In genomic region chr8:123317781-123318466, GRCm38 (mm10) we compare ENCODE assay signal across 8 mouse cellular contexts. TPM values are rescaled to one million over a fixed set of nuclear protein-coding genes. Genes with fewer than 3 reads are reported as not detected.
A peak's percentile ranks its signal among the peaks of the same experiment; 100 is the strongest.
DNase-seq lines count a peak whose midpoint lies in the region; ATAC-seq lines count a peak whose summit lies in the region.

No protein-coding gene starts in this region.

- WGBS in kidney, embryonic 14.5 days: 4% methylated on average over 21 of the region's 21 CpGs
- 9% methylated on average over 21 of the region's 21 CpGs for WGBS in hindbrain, embryonic 13.5 days
- 6% methylated on average over 21 of the region's 21 CpGs for WGBS in midbrain, embryonic 12.5 days

- no peak for DNase-seq in kidney, postnatal 10 days
- DNase-seq in adrenal gland, postnatal 14 days: no peak
- no peak for DNase-seq in adrenal gland, postnatal 36 days
- no peak for DNase-seq in c-Kit-positive CD71-positive TER-119-positive erythroid progenitor cells, embryonic 14.5 days (ENCODE audit: low spot score)

- 0 out of 2 replicates have a peak, but pooled peaks cover 2% of the 10 kb centered on the region for H3K4me1 ChIP-seq in kidney, embryonic 14.5 days (ENCODE audit: control insufficient read depth, insufficient read depth, low read length)
- peaks cover 13% of the 10 kb centered on the region for H3K4me1 ChIP-seq in hindbrain, embryonic 13.5 days (replicated peaks)
- peaks cover 16% of the 10 kb centered on the region for H3K4me1 ChIP-seq in midbrain, embryonic 12.5 days

- H3K27me3 ChIP-seq in kidney, embryonic 14.5 days (ENCODE audit: control insufficient read depth, insufficient read depth, low read length): no peaks in the 10 kb centered on the region
- H3K27me3 ChIP-seq in hindbrain, embryonic 13.5 days: no peaks in the 10 kb centered on the region
- H3K27me3 ChIP-seq in midbrain, embryonic 12.5 days: no peaks in the 10 kb centered on the region

- H3K9me3 ChIP-seq in kidney, embryonic 14.5 days (ENCODE audit: control insufficient read depth, low read length): no peaks in the 10 kb centered on the region
- no peaks in the 10 kb centered on the region for H3K9me3 ChIP-seq in hindbrain, embryonic 13.5 days
- no peaks in the 10 kb centered on the region for H3K9me3 ChIP-seq in midbrain, embryonic 12.5 days

- no peaks in the 10 kb centered on the region; the same call in 1 of the 2 replicates for H3K36me3 ChIP-seq in kidney, embryonic 14.5 days (ENCODE audit: control insufficient read depth, insufficient read depth, low read length)
- H3K36me3 ChIP-seq in hindbrain, embryonic 13.5 days: no peaks in the 10 kb centered on the region
- no peaks in the 10 kb centered on the region for H3K36me3 ChIP-seq in midbrain, embryonic 12.5 days

- peak overlapping the region; percentile 75 for H3K9ac ChIP-seq in kidney, embryonic 14.5 days (ENCODE audit: low read depth, low read length)
- H3K9ac ChIP-seq in hindbrain, embryonic 13.5 days: peak overlapping the region; percentile 69
- peak overlapping the region; percentile 63 for H3K9ac ChIP-seq in midbrain, embryonic 12.5 days (replicated peaks)

- H3K4me2 ChIP-seq in kidney, embryonic 14.5 days (replicated peaks; ENCODE audit: low read depth, low read length): peak overlapping the region; percentile 79
- peak overlapping the region; percentile 83 for H3K4me2 ChIP-seq in hindbrain, embryonic 13.5 days
- H3K4me2 ChIP-seq in midbrain, embryonic 12.5 days (replicated peaks): peak overlapping the region; percentile 76

- peak; percentile 87 for ATAC-seq in kidney, embryonic 14.5 days (ENCODE audit: low FRiP score, low TSS enrichment)
- ATAC-seq in common myeloid progenitor, adult 5-6 weeks (replicated peaks; ENCODE audit: low read depth, poor library complexity, severe bottlenecking): peak; percentile 41
- peak; percentile 81 for ATAC-seq in hindbrain, embryonic 13.5 days (ENCODE audit: low FRiP score)
- peak; percentile 82; the same call in 1 of the 2 replicates for ATAC-seq in midbrain, embryonic 12.5 days (ENCODE audit: low FRiP score, low read depth)

- peak overlapping the region; percentile 66 for H3K4me3 ChIP-seq in kidney, embryonic 14.5 days (ENCODE audit: low read length)
- peak overlapping the region; percentile 53 for H3K4me3 ChIP-seq in hindbrain, embryonic 13.5 days
- peak overlapping the region; percentile 51 for H3K4me3 ChIP-seq in midbrain, embryonic 12.5 days

- peak overlapping the region; percentile 78 for H3K27ac ChIP-seq in kidney, embryonic 14.5 days (ENCODE audit: low read depth, low read length)
- H3K27ac ChIP-seq in hindbrain, embryonic 13.5 days: no peak overlapping the region
- 0 out of 2 replicates have a peak overlapping the region, but pooled peaks have one; percentile 22 for H3K27ac ChIP-seq in midbrain, embryonic 12.5 days (replicated peaks)

RNA-seq across cellular contexts. Expression of gene Fanca, which starts 0.5 kb away (rescaled TPM):
- 48.7 and 49.9 TPM in 2 replicates for polyA plus RNA-seq in kidney, embryonic 14.5 days (2014; fragmentation: Nextera tagmentation; extraction: Ambion mirVana)
- total RNA-seq in common myeloid progenitor, adult 5-6 weeks (2017): 23.1 and 43.3 TPM in 2 replicates
- polyA plus RNA-seq in hindbrain, embryonic 13.5 days (2015; fragmentation: Nextera tagmentation; extraction: Ambion mirVana): 7.8 and 11.1 TPM in 2 replicates
- polyA plus RNA-seq in midbrain, embryonic 12.5 days (2016; fragmentation: Nextera tagmentation; extraction: Ambion mirVana): 29.6 and 31.6 TPM in 2 replicates
- 6.0 and 9.4 TPM in 2 replicates for total RNA-seq in adrenal gland, postnatal 14 days (2021)
- 10 to 100 TPM in 1 of 2 experiments, 1 to 10 TPM in 1; 1.9 to 10.5 TPM for total RNA-seq in adrenal gland, postnatal 36 days (2021)

RNA-seq across cellular contexts. Expression of gene Spire2, which starts 14.6 kb away (rescaled TPM):
- polyA plus RNA-seq in kidney, embryonic 14.5 days (2014; fragmentation: Nextera tagmentation; extraction: Ambion mirVana): 2.2 and 3.9 TPM in 2 replicates
- 2.9 TPM in 2 replicates for total RNA-seq in common myeloid progenitor, adult 5-6 weeks (2017)
- 39.1 and 39.6 TPM in 2 replicates for polyA plus RNA-seq in hindbrain, embryonic 13.5 days (2015; fragmentation: Nextera tagmentation; extraction: Ambion mirVana)
- 27.7 and 28.6 TPM in 2 replicates for polyA plus RNA-seq in midbrain, embryonic 12.5 days (2016; fragmentation: Nextera tagmentation; extraction: Ambion mirVana)
- total RNA-seq in adrenal gland, postnatal 14 days (2021): 1.9 and 2.3 TPM in 2 replicates
- 1 to 10 TPM; 1.1 to 1.4 TPM for total RNA-seq in adrenal gland, postnatal 36 days (2021)

RNA-seq across cellular contexts. Expression of gene Tcf25, which starts 55.6 kb away (rescaled TPM):
- polyA plus RNA-seq in kidney, embryonic 14.5 days (2014; fragmentation: Nextera tagmentation; extraction: Ambion mirVana): 115 and 157 TPM in 2 replicates
- 105 and 176 TPM in 2 replicates for total RNA-seq in common myeloid progenitor, adult 5-6 weeks (2017)
- 273 and 284 TPM in 2 replicates for polyA plus RNA-seq in hindbrain, embryonic 13.5 days (2015; fragmentation: Nextera tagmentation; extraction: Ambion mirVana)
- polyA plus RNA-seq in midbrain, embryonic 12.5 days (2016; fragmentation: Nextera tagmentation; extraction: Ambion mirVana): 202 and 232 TPM in 2 replicates
- 189 and 198 TPM in 2 replicates for total RNA-seq in adrenal gland, postnatal 14 days (2021)
- 100 to 1,000 TPM; 213 to 255 TPM for total RNA-seq in adrenal gland, postnatal 36 days (2021)
